Mouse (Mus musculus): Measurements from ENCODE around the gene Srd5a2. TPM values are rescaled to one million over a fixed set of nuclear protein-coding genes. Genes with fewer than 3 reads are reported as not detected.

Gene Srd5a2
- total RNA-seq, 2 experiments from 2014 or later, result not detected

- no peak for ATAC-seq (replicated peaks; ENCODE audit: low FRiP score, low TSS enrichment, poor library complexity, severe bottlenecking)
Observed at GRCm38 (mm10) chr17:73991264-73991663, 56.5 kb downstream of the Srd5a2 start.

GRCm38 (mm10) chr17:73986571-73986970, 61.1 kb downstream of the Srd5a2 start:
- ATAC-seq (replicated peaks; ENCODE audit: low FRiP score, low TSS enrichment, poor library complexity, severe bottlenecking), result no peak

GRCm38 (mm10) chr17:73985936-73986335, 61.8 kb downstream of the Srd5a2 start:
- no peak for ATAC-seq (replicated peaks; ENCODE audit: low FRiP score, low TSS enrichment, poor library complexity, severe bottlenecking)

GRCm38 (mm10) chr17:73984508-73984907, 63.2 kb downstream of the Srd5a2 start:
- ATAC-seq (replicated peaks; ENCODE audit: low FRiP score, low TSS enrichment, poor library complexity, severe bottlenecking), result no peak

- ATAC-seq (replicated peaks; ENCODE audit: low FRiP score, low TSS enrichment, poor library complexity, severe bottlenecking), result no peak
Observed at GRCm38 (mm10) chr17:73982871-73983270, 64.8 kb downstream of the Srd5a2 start.

- no peak for ATAC-seq (replicated peaks; ENCODE audit: low FRiP score, low TSS enrichment, poor library complexity, severe bottlenecking)
Observed at GRCm38 (mm10) chr17:73976066-73976465, 71.7 kb downstream of the Srd5a2 start.

GRCm38 (mm10) chr17:73972648-73973047, 75.1 kb downstream of the Srd5a2 start:
- no peak for ATAC-seq (replicated peaks; ENCODE audit: low FRiP score, low TSS enrichment, poor library complexity, severe bottlenecking)

- ATAC-seq (replicated peaks; ENCODE audit: low FRiP score, low TSS enrichment, poor library complexity, severe bottlenecking), result no peak
Observed at GRCm38 (mm10) chr17:73971291-73971690, 76.4 kb downstream of the Srd5a2 start.

- no peak for ATAC-seq (replicated peaks; ENCODE audit: low FRiP score, low TSS enrichment, poor library complexity, severe bottlenecking)
Observed at GRCm38 (mm10) chr17:73970361-73971027, 77.2 kb downstream of the Srd5a2 start.

Other genes with a start within 250 kb of the Srd5a2 start
- 1.4 and 5.9 TPM in 2 replicates for gene Ehd3, start 243.8 kb downstream of the Srd5a2 start, total RNA-seq (2014; fragmentation: Nextera tagmentation)
- gene Ehd3, start 243.8 kb downstream of the Srd5a2 start, total RNA-seq (2017), result 3.3 and 3.9 TPM in 2 replicates
- gene Xdh, start 97.7 kb downstream of the Srd5a2 start, total RNA-seq (2014; fragmentation: Nextera tagmentation), result 1.8 and 12.0 TPM in 2 replicates
- gene Xdh, start 97.7 kb downstream of the Srd5a2 start, total RNA-seq (2017), result 4.0 and 11.0 TPM in 2 replicates
- 148 and 172 TPM in 2 replicates for gene Memo1, start 247.6 kb upstream of the Srd5a2 start, total RNA-seq (2014; fragmentation: Nextera tagmentation)
- 197 and 201 TPM in 2 replicates for gene Memo1, start 247.6 kb upstream of the Srd5a2 start, total RNA-seq (2017)

All from megakaryocyte-erythroid progenitor cell, adult 5-6 weeks (primary cell).